Comparison of ENCODE assay signal across 14 mouse cellular contexts in the genomic region with DNA sequence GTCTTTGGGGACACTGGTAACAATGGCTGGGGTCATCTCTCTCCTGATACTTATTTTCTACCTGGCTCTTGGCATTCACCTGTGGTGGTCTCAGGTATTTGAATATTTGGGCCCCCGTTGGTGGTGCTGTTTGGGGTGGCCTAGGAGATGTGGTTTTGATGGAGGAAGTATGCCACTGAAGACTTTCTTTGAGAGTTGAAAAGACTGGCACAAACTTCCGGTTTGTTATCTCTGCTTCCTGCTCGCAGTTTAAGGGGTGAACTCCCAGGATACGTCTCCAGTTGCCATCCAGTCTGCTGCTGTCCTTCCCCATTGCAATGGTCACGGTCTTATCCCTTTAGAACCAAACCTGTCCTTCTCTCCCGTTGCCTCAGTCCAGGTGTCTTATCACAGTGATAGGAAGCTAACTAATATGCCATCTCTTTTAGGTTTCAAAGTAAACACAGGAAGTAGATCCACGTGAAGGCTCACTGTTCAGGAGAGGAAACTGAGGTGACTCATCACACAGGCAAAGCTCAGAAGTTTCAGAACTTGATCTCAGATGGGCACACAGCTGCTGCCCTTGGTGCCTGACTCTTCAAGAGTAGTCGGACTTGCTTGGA. TPM values are rescaled to one million over a fixed set of nuclear protein-coding genes. Genes with fewer than 3 reads are reported as not detected.
DNase-seq lines count a peak whose midpoint lies in the region; TF ChIP-seq lines count a peak whose summit lies in the region.
"Had no signal": no experiment of that assay in that cellular context is flagged by ENCODE, and none has a peak within 500 bp of the region (broad histone marks: within the 10 kb centered on the region; RNA-seq: fewer than 3 reads in every experiment).

No protein-coding gene starts in this region.

- no peaks in the 10 kb centered on the region for H3K27me3 ChIP-seq in thymus, adult 2 months (ENCODE audit: control insufficient read depth, insufficient read depth, low read length)
- H3K27me3 ChIP-seq: embryonic facial prominence, embryonic 12.5 days; heart, embryonic 13.5 days; hindbrain, embryonic 15.5 days; kidney, embryonic 15.5 days had no signal

- H3K4me1 ChIP-seq in thymus, adult 2 months (replicated peaks; ENCODE audit: control insufficient read depth, insufficient read depth, low read length): peaks cover 13% of the 10 kb centered on the region
- H3K4me1 ChIP-seq: embryonic facial prominence, embryonic 12.5 days; hindbrain, embryonic 15.5 days; kidney, embryonic 15.5 days had no signal

- 6% methylated on average over 8 of the region's 8 CpGs for whole genome bisulfite sequencing in thymus, adult 2 months

- no peaks in the 10 kb centered on the region for H3K36me3 ChIP-seq in thymus, adult 2 months (ENCODE audit: control insufficient read depth, insufficient read depth, low read length)
- H3K36me3 ChIP-seq: embryonic facial prominence, embryonic 12.5 days; heart, embryonic 13.5 days; hindbrain, embryonic 15.5 days; kidney, embryonic 15.5 days had no signal

- DNase-seq in CD8-positive naive resting alpha-beta T cell, adult 2 months (ENCODE audit: low read depth in 2 of 2, low spot score in 2 of 2): peak; percentile 39 to 55
- DNase-seq in induced T-regulatory cell, adult 2 months (ENCODE audit: low read depth): peak; percentile 57
- peak; percentile 41 for DNase-seq in thymus, adult 2 months
- DNase-seq in frontal cortex, adult 2 months (ENCODE audit: extremely low spot score in 1 of 2, low spot score in 1 of 2): no peak
- DNase-seq in gastrocnemius, adult 8-10 months (ENCODE audit: low spot score in 2 of 2): no peak
- DNase-seq in layer of hippocampus, adult 8-10 months (ENCODE audit: low spot score in 2 of 2): no peak
- no peak for DNase-seq in embryo, embryonic 10 days (ENCODE audit: low spot score)
- DNase-seq: adrenal gland, adult 2 months; lung, postnatal 10 days had no signal

- peak overlapping the region; percentile 89 for H3K27ac ChIP-seq in thymus, adult 2 months (ENCODE audit: control insufficient read depth, insufficient read depth, low read length)
- H3K27ac ChIP-seq: embryonic facial prominence, embryonic 12.5 days; heart, embryonic 13.5 days; hindbrain, embryonic 15.5 days; kidney, embryonic 15.5 days had no signal

- H3K4me3 ChIP-seq in thymus, adult 2 months (ENCODE audit: control insufficient read depth, insufficient read depth, low read length): peak overlapping the region; percentile 21; the same call in 1 of the 2 replicates
- H3K4me3 ChIP-seq: embryonic facial prominence, embryonic 12.5 days; erythroblast, embryonic 14.5 days; heart, embryonic 13.5 days; hindbrain, embryonic 15.5 days; kidney, embryonic 15.5 days had no signal

- TF ChIP-seq POLR2A in thymus, adult 2 months (IDR thresholded peaks at IDR 0.05; ENCODE audit: control insufficient read depth, extremely low read depth, insufficient read depth, low read length, poor library complexity): no peak

- no peak for TF ChIP-seq CTCF in thymus, adult 2 months (IDR thresholded peaks at IDR 0.05; ENCODE audit: borderline replicate concordance, control insufficient read depth, extremely low read depth, insufficient read depth, low read length, poor library complexity)

RNA-seq across cellular contexts. Expression of a gene that starts 56.0 kb away (rescaled TPM):
- 57.5 and 69.9 TPM in 2 replicates for polyA plus RNA-seq in thymus, adult 2 months (2012; rRNA removed)
- polyA plus RNA-seq in frontal cortex, adult 2 months (2012; rRNA removed): 1.7 and 3.6 TPM in 2 replicates
- 10 to 100 TPM; 12.3 to 26.2 (median 18.0) TPM for total RNA-seq in gastrocnemius, adult 8-10 months (2022)
- total RNA-seq in layer of hippocampus, adult 8-10 months (2022): 1 to 10 TPM; 2.1 to 3.5 (median 2.8) TPM
- polyA plus RNA-seq: erythroblast, embryonic 14.5 days had no signal

Comparison
In these comparisons a context has a peak if more than half of its experiments do, and no peak if none do; other contexts are left out.
1. DNase-seq: peak in CD8-positive naive resting alpha-beta T cell, adult 2 months (2 of 2), induced T-regulatory cell, adult 2 months (single experiment) and thymus, adult 2 months (single experiment); none in frontal cortex, adult 2 months (0 of 2), gastrocnemius, adult 8-10 months (0 of 2), layer of hippocampus, adult 8-10 months (0 of 2) and embryo, embryonic 10 days (single experiment).